Mouse (Mus musculus) CH12.LX (cell line): Measurements from ENCODE around the gene Cchcr1. TPM values are rescaled to one million over a fixed set of nuclear protein-coding genes. Genes with fewer than 3 reads are reported as not detected.
A peak's percentile ranks its signal among the peaks of the same experiment; 100 is the strongest.

Experiments
- DNase-seq: peaks from one replicate; pipeline ENCODE4 v3.0.0-alpha.2; 2013; ENCODE audit errors: extremely low read depth
- H3K27ac ChIP-seq: 2 replicates; pipeline ENCODE4 v1.5.1; 2012; ENCODE audit warnings: low read depth, mild to moderate bottlenecking, control low read depth, moderate library complexity; ENCODE audit not compliant: insufficient read depth
- H3K27me3 ChIP-seq: replicated peaks from 2 replicates; pipeline ENCODE3; 2012; ENCODE audit warnings: inconsistent platforms
- H3K36me3 ChIP-seq, 2 experiments: replicated peaks in 1 of 2; 2 replicates each; pipeline versions ENCODE3 to v1.6.1; 2012; ENCODE audit warnings: inconsistent platforms in 1 of 2, low read length in 1 of 2, mild to moderate bottlenecking in 1 of 2, mixed read lengths in 1 of 2, moderate library complexity in 1 of 2; ENCODE audit not compliant: control insufficient read depth in 1 of 2, insufficient read depth in 1 of 2
- H3K4me1 ChIP-seq, 2 experiments: 2 replicates each; pipeline ENCODE4 v1.6.1; 2012; ENCODE audit warnings: inconsistent platforms in 1 of 2, moderate library complexity in 1 of 2; ENCODE audit not compliant: insufficient read depth in 2 of 2, control insufficient read depth in 1 of 2
- H3K4me2 ChIP-seq: 2 replicates; pipeline ENCODE4 v1.6.1; 2012; ENCODE audit warnings: low read depth, mild to moderate bottlenecking, control low read depth; ENCODE audit not compliant: poor library complexity, insufficient read depth, severe bottlenecking
- H3K4me3 ChIP-seq, 3 experiments: fragments of 150-350 bp in 1 of 3; sonication (generic) in 1 of 3; replicated peaks in 1 of 3; 2 replicates each; pipeline versions ENCODE3 to v1.5.1; 2011 to 2012; ENCODE audit warnings: low read depth in 2 of 3, low read length in 2 of 3, mild to moderate bottlenecking in 2 of 3, moderate library complexity in 2 of 3, control low read depth in 1 of 3, improper control_type of control experiment in 1 of 3, inconsistent platforms in 1 of 3, mixed read lengths in 1 of 3; ENCODE audit not compliant: poor library complexity in 1 of 3
- H3K79me2 ChIP-seq: replicated peaks from 2 replicates; pipeline ENCODE4 v1.6.1; 2012; ENCODE audit warnings: mild to moderate bottlenecking, moderate library complexity; ENCODE audit not compliant: control insufficient read depth, poor library complexity, insufficient read depth, severe bottlenecking; ENCODE audit errors: extremely low read depth
- H3K9ac ChIP-seq: 2 replicates; pipeline ENCODE4 v1.6.1; 2012; ENCODE audit warnings: low read depth, mild to moderate bottlenecking, control low read depth, moderate library complexity; ENCODE audit not compliant: insufficient read depth
- H3K9me3 ChIP-seq: replicated peaks from 2 replicates; pipeline ENCODE3; 2012; ENCODE audit warnings: low read length, inconsistent platforms, mixed read lengths
- BHLHE40 ChIP-seq: IDR thresholded peaks from 2 replicates; pipeline ENCODE4 v1.6.1; 2011; ENCODE audit warnings: mild to moderate bottlenecking, low read depth, low read length, improper control_type of control experiment
- CHD2 ChIP-seq: IDR thresholded peaks from 2 replicates; pipeline ENCODE4 v1.6.1; 2011; ENCODE audit warnings: low read length, improper control_type of control experiment
- CTCF ChIP-seq, 2 experiments: IDR thresholded peaks in 1 of 2; conservative IDR thresholded peaks in 1 of 2; 2 replicates each; pipeline ENCODE4 v1.5.1; 2011 to 2012; ENCODE audit warnings: low read depth in 2 of 2, low read length in 2 of 2, improper control_type of control experiment in 1 of 2, inconsistent platforms in 1 of 2, mild to moderate bottlenecking in 1 of 2, moderate library complexity in 1 of 2
- E2F4 ChIP-seq: IDR thresholded peaks from 2 replicates; pipeline ENCODE4 v1.6.1; 2011; ENCODE audit warnings: low read depth, low read length, improper control_type of control experiment; ENCODE audit not compliant: insufficient replicate concordance
- ELF1 ChIP-seq: IDR thresholded peaks from 2 replicates; pipeline ENCODE4 v1.6.1; 2014; ENCODE audit warnings: low read depth, mild to moderate bottlenecking, inconsistent platforms, low read length, improper control_type of control experiment
- GABPA ChIP-seq: IDR thresholded peaks from 2 replicates; pipeline ENCODE4 v1.6.1; 2012; ENCODE audit warnings: low read depth, low read length, improper control_type of control experiment, inconsistent platforms; ENCODE audit not compliant: insufficient replicate concordance
- HCFC1 ChIP-seq: IDR thresholded peaks from 2 replicates; pipeline ENCODE4 v1.6.1; 2012; ENCODE audit warnings: low read depth, mild to moderate bottlenecking, inconsistent platforms, low read length, improper control_type of control experiment
- JUN ChIP-seq: IDR thresholded peaks from 2 replicates; pipeline ENCODE4 v1.6.1; 2011; ENCODE audit warnings: low read depth, mild to moderate bottlenecking, low read length, improper control_type of control experiment, moderate library complexity; ENCODE audit not compliant: insufficient read depth
- JUND ChIP-seq: conservative IDR thresholded peaks from 2 replicates; pipeline ENCODE4 v1.6.1; 2011; ENCODE audit warnings: low read depth, low read length, improper control_type of control experiment
- KAT2A ChIP-seq: IDR thresholded peaks from 2 replicates; pipeline ENCODE4 v1.6.1; 2012; ENCODE audit warnings: low read length, improper control_type of control experiment, inconsistent platforms; ENCODE audit not compliant: insufficient replicate concordance
- MAX ChIP-seq: IDR thresholded peaks from 2 replicates; pipeline ENCODE4 v1.6.1; 2011; ENCODE audit warnings: low read length, improper control_type of control experiment
- MEF2A ChIP-seq: IDR thresholded peaks from 2 replicates; pipeline ENCODE4 v1.6.1; 2014; ENCODE audit warnings: low read depth, mild to moderate bottlenecking, inconsistent platforms, low read length, improper control_type of control experiment, borderline replicate concordance
- MXI1 ChIP-seq: IDR thresholded peaks from 2 replicates; pipeline ENCODE4 v1.6.1; 2011; ENCODE audit warnings: mild to moderate bottlenecking, low read depth, low read length, improper control_type of control experiment
- NELFE ChIP-seq: IDR thresholded peaks from 2 replicates; pipeline ENCODE4 v1.6.1; 2011; ENCODE audit warnings: low read depth, low read length, improper control_type of control experiment
- RAD21 ChIP-seq: IDR thresholded peaks from 2 replicates; pipeline ENCODE4 v1.6.1; 2011; ENCODE audit warnings: low read depth, mild to moderate bottlenecking, low read length, improper control_type of control experiment, moderate library complexity
- SIN3A ChIP-seq: IDR thresholded peaks from 2 replicates; pipeline ENCODE4 v1.6.1; 2012; ENCODE audit warnings: low read length, improper control_type of control experiment, inconsistent platforms
- SMC3 ChIP-seq: IDR thresholded peaks from 2 replicates; pipeline ENCODE4 v1.6.1; 2011; ENCODE audit warnings: low read depth, low read length, improper control_type of control experiment
- TCF12 ChIP-seq: IDR thresholded peaks from 2 replicates; pipeline ENCODE4 v1.6.1; 2014; ENCODE audit warnings: low read depth, mild to moderate bottlenecking, inconsistent platforms, low read length, improper control_type of control experiment
- UBTF ChIP-seq: IDR thresholded peaks from 2 replicates; pipeline ENCODE4 v1.6.1; 2012; ENCODE audit warnings: low read depth, mild to moderate bottlenecking, inconsistent platforms, low read length, improper control_type of control experiment, moderate library complexity
- USF1 ChIP-seq: IDR thresholded peaks from 2 replicates; pipeline ENCODE4 v1.6.1; 2014; ENCODE audit warnings: low read depth, mild to moderate bottlenecking, inconsistent platforms, low read length, improper control_type of control experiment
- ZC3H11A ChIP-seq: IDR thresholded peaks from 2 replicates; pipeline ENCODE4 v1.6.1; 2012; ENCODE audit warnings: low read depth, mild to moderate bottlenecking, inconsistent platforms, low read length, improper control_type of control experiment
- ZKSCAN1 ChIP-seq: IDR thresholded peaks from 2 replicates; pipeline ENCODE4 v1.6.1; 2012; ENCODE audit warnings: low read depth, inconsistent platforms, low read length, improper control_type of control experiment, borderline replicate concordance
- ZNF384 ChIP-seq: IDR thresholded peaks from 2 replicates; pipeline ENCODE4 v1.6.1; 2012; ENCODE audit warnings: low read depth, low read length, improper control_type of control experiment, inconsistent platforms
- dilution Hi-C: fragments of 300-500 bp; cut with MboI; formaldehyde crosslinking; loops from 2 replicates; pipeline ENCODE4 v1.14.3; 2020; ENCODE audit warnings: low sequenced_read_pairs; ENCODE audit not compliant: extremely low pct_unique_long_range_greater_than_20kb, extremely low pct_ligation_motif_present
- in situ Hi-C: fragments of 300-500 bp; cut with MboI; formaldehyde crosslinking; loops from 3 replicates; pipeline ENCODE4 v1.14.3; 2019; ENCODE audit warnings: low sequenced_read_pairs, low pct_ligation_motif_present, low pct_unique_long_range_greater_than_20kb, mixed read lengths
- polyA plus RNA-seq: library from polyadenylated mRNA; unstranded; fragments of >175 nt; gene quantifications from 2 replicates; pipeline ENCODE4 v1.2.1, GENCODE M21; 2012; ENCODE audit warnings: low read depth; ENCODE audit not compliant: insufficient read length
- total RNA-seq, 2 experiments: library from RNA; depleted of rRNA; stranded (reverse); fragments of 300-350 nt in 1 of 2; fragments of >200 nt in 1 of 2; gene quantifications; 2 replicates each; pipeline ENCODE4 v1.2.3; 2012 to 2014

Gene Cchcr1
- total and polyA plus RNA-seq, 3 experiments: 5.2 to 13.0 (median 11.3) TPM

GRCm38 (mm10) chr17:35532901-35533300 is 16.0 kb downstream of the Cchcr1 start, which contains the start of gene Psors1c2:
TSS of gene Psors1c2 (plus strand) at chr17:35533201.
- Histone ChIP-seq H3K79me2 (no peaks in the 10 kb centered on the region), H3K4me1 (peaks cover 0 to 4% of the 10 kb centered on the region in 2 experiments; a peak in 1 of 4 replicates), H3K36me3 (peaks cover 15 to 37% of the 10 kb centered on the region in 2 experiments), H3K27ac (no peak within 1 kb of the TSS), H3K4me3 (no peak within 1 kb of the TSS), H3K9me3 (no peaks in the 10 kb centered on the region), H3K4me2 (no peak within 1 kb of the TSS), H3K27me3 (peaks cover 2% of the 10 kb centered on the region), H3K9ac (no peak within 1 kb of the TSS)
- dilution Hi-C loops (no loop called here), in situ Hi-C loops (no loop called here)
- DNase-seq: no peak
- TF ChIP-seq BHLHE40: no peak
- TF ChIP-seq MEF2A: no peak
- TF ChIP-seq JUN: no peak
- TF ChIP-seq USF1: no peak
- no peak for TF ChIP-seq CTCF (conservative IDR thresholded peaks at IDR 0.05 in 1 of 2, IDR thresholded peaks at IDR 0.05 in 1 of 2; ENCODE audit: low read depth in 2 of 2, low read length in 2 of 2)
- TF ChIP-seq JUND: no peak
- no peak for TF ChIP-seq ZKSCAN1
- TF ChIP-seq SMC3: no peak
- TF ChIP-seq ELF1: no peak
- TF ChIP-seq ZNF384: no peak
- no peak for TF ChIP-seq ZC3H11A
- no peak for TF ChIP-seq UBTF
- TF ChIP-seq HCFC1: no peak
- no peak for TF ChIP-seq NELFE
- TF ChIP-seq TCF12: no peak
- no peak for TF ChIP-seq KAT2A
- TF ChIP-seq GABPA: no peak
- no peak for TF ChIP-seq E2F4
- TF ChIP-seq CHD2: no peak

- no peak for TF ChIP-seq MXI1
- 0 out of 2 replicates have a peak, but pooled peaks have one; percentile 15 for TF ChIP-seq SIN3A
- peak; percentile 83 to 90 for TF ChIP-seq CTCF (conservative IDR thresholded peaks at IDR 0.05 in 1 of 2, IDR thresholded peaks at IDR 0.05 in 1 of 2; ENCODE audit: low read depth in 2 of 2, low read length in 2 of 2)
- no peak for TF ChIP-seq TCF12
- TF ChIP-seq SMC3: peak; percentile 81
- TF ChIP-seq RAD21: peak; percentile 42
- TF ChIP-seq MAX: no peak
- H3K9ac ChIP-seq: no peak overlapping the region
- in situ Hi-C loops: no loop called here
- no peaks in the 10 kb centered on the region for H3K9me3 ChIP-seq
- peaks cover 3% of the 10 kb centered on the region for H3K27me3 ChIP-seq
- peak; percentile 77 for DNase-seq
- H3K36me3 ChIP-seq: peaks cover 5 to 23% of the 10 kb centered on the region in 2 experiments
- dilution Hi-C loops: no loop called here
- H3K4me3 ChIP-seq: no peak overlapping the region
- peaks cover 0 to 4% of the 10 kb centered on the region in 2 experiments; a peak in 1 of 4 replicates for H3K4me1 ChIP-seq
- H3K79me2 ChIP-seq: no peaks in the 10 kb centered on the region
- peak overlapping the region; percentile 65; the same call in 1 of the 2 replicates for H3K4me2 ChIP-seq
- no peak overlapping the region for H3K27ac ChIP-seq
These were observed 17.4 kb downstream of the Cchcr1 start for GRCm38 (mm10) chr17:35534343-35534742.
